Mouse (Mus musculus) small intestine, adult 2 months (tissue): ENCODE data around the gene Ndufs6. TPM values are rescaled to one million over a fixed set of nuclear protein-coding genes. Genes with fewer than 3 reads are reported as not detected.

ENCODE experiments used
- H3K27ac ChIP-seq: fragments of 200-500 bp; 2 replicates; pipeline ENCODE4 v1.5.1; 2012; ENCODE audit warnings: low read depth, low read length, control low read depth, inconsistent platforms; ENCODE audit not compliant: insufficient read depth
- H3K27me3 ChIP-seq: fragments of 200-500 bp; 2 replicates; pipeline ENCODE4 v1.6.1; 2012; ENCODE audit warnings: mild to moderate bottlenecking, moderate library complexity, low read length, inconsistent platforms; ENCODE audit not compliant: control insufficient read depth, insufficient read depth
- H3K36me3 ChIP-seq: fragments of 200-500 bp; 2 replicates; pipeline ENCODE4 v1.6.1; 2012; ENCODE audit warnings: mild to moderate bottlenecking, low read length, control low read depth, inconsistent platforms; ENCODE audit not compliant: control insufficient read depth, insufficient read depth
- H3K4me1 ChIP-seq: fragments of 200-500 bp; 2 replicates; pipeline ENCODE4 v1.6.1; 2012; ENCODE audit warnings: low read length, inconsistent platforms, mixed read lengths; ENCODE audit not compliant: control insufficient read depth, insufficient read depth, insufficient read length
- H3K4me3 ChIP-seq: fragments of 200-500 bp; 2 replicates; pipeline ENCODE4 v1.5.1; 2012; ENCODE audit warnings: low read depth, mild to moderate bottlenecking, control low read depth, inconsistent platforms, low read length, moderate library complexity
- CTCF ChIP-seq: fragments of 200-500 bp; IDR thresholded peaks from 2 replicates; pipeline ENCODE4 v1.5.1; 2012; ENCODE audit warnings: low read depth, mild to moderate bottlenecking, control low read depth, inconsistent platforms, low read length, moderate library complexity, mixed read lengths; ENCODE audit not compliant: insufficient replicate concordance, insufficient read length; ENCODE audit errors: extremely low read depth
- POLR2A ChIP-seq: fragments of 200-500 bp; IDR thresholded peaks from 2 replicates; pipeline ENCODE4 v1.6.1; 2012; ENCODE audit warnings: low read depth, mild to moderate bottlenecking, control low read depth, inconsistent platforms, low read length, moderate library complexity
- WGBS: fragments of 180-500 bp; shearing (Covaris S2); methylation state at CpG from one replicate; pipeline ENCODE4 v1.1.7; 2018; 5-methylcytosine and 5-hydroxymethylcytosine counted together
- polyA plus RNA-seq: library from polyadenylated mRNA; depleted of rRNA; stranded (reverse); fragments of >200 nt; gene quantifications from 2 replicates; pipeline ENCODE4 v1.2.3, GENCODE M21; 2012; rRNA removed

The Ndufs6 gene
- 34.5 and 57.4 TPM in 2 replicates for polyA plus RNA-seq

DNA sequence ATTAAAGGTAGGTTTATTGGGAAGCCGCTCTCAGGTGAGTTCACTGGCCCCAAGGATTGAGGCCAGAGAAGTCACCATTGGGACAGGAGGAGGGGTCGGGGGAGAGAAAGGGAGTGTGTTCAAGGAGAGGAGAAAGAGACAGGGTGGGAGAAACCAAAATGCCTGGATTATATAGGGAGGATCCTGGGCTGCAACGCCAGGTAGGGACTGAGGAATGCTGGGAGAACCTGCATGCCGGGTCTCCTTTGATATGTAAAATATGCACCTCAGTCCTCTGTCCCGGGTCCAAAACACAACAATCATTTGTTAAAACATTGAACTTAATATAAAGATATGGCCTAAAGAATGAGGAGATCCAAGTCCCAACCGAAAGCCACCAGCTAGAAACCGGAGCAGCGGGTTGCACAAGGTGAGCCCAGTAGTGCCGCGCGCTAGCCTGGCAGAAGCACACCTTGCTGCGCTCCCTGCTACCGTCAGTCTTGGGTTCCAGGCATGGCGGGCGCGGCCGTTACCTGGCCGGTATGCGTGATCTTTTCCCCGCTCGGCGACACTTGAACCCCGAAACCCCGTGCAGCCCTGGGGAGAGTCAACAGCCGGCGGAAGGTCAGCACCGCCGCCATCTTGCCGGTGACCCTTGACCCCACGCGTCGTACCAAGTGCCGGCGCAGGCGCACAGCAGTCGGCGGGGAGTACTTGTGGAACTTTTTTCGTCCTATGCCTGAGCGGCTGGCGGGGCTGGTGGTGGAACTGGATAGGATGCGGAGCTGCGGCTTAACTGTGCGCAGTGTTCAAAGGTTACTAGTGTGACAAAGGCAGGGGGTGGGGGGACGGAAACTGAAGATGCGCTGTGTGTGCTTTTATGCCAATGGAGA is at the start of gene Ndufs6, which contains the start of gene Mrpl36:
Gene Ndufs6, minus strand, starts transcription at position 716 of the 872 bp plus-strand sequence.
Gene Mrpl36, plus strand, starts transcription at position 687 of the 872 bp plus-strand sequence.
- peaks cover 8% of the 10 kb centered on the region; the same call in 1 of the 2 replicates for H3K4me1 ChIP-seq
- peaks cover 18% of the 10 kb centered on the region for H3K36me3 ChIP-seq
- peak; percentile 87 for TF ChIP-seq POLR2A
- no peak for TF ChIP-seq CTCF
- peak within 1 kb of the TSS; percentile 81 for H3K27ac ChIP-seq
- no peaks in the 10 kb centered on the region for H3K27me3 ChIP-seq
- 1% methylated on average over 45 of the region's 45 CpGs for WGBS
- H3K4me3 ChIP-seq = peak within 1 kb of the TSS; percentile 91

DNA sequence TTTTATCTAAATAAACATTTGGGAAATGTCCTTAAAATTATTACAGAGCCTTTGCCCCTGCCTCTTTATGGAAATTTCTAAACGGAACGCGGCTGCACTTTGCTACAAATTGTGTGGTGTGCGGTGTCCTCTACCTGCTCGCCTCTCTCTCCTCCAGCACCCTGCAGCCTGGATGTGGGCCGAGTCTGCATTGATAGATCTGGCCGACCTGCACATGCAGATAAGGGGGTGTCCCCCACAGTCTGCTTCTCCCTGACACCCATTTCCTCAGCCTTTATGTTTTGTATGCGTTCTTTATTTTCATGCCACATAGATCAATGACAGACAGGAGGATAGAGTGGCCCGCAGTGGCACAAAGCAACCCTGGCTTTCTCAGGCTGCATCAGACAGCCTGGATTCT is 49.3 kb upstream of the Ndufs6 start:
- no peaks in the 10 kb centered on the region for H3K4me1 ChIP-seq
- TF ChIP-seq CTCF (no peak), POLR2A (no peak)
- WGBS = 69% methylated on average over 9 of the region's 9 CpGs

DNA sequence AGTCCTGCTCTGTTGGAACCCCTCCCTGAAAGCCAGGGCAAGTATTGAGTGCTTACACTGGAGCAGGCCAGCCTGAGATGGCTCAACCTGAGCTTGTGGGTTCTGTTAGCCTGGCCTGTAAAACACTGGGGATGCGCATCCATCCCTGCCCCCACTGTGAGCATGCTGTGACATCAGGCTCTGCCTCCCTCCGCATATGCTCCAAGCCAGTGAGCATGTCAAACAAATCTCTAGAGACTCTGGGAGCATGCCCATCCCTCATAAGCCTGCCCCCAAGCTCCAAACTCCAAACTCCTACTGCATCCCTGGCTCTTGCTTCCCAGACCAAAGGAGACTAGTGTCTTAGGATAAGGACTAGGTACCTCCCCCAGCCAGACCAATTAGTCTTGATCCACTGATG is 46.3 kb upstream of the Ndufs6 start:
- Histone ChIP-seq H3K36me3 (no peaks in the 10 kb centered on the region), H3K27ac (no peak overlapping the region), H3K4me3 (no peak overlapping the region), H3K27me3 (no peaks in the 10 kb centered on the region), H3K4me1 (no peaks in the 10 kb centered on the region)
- TF ChIP-seq CTCF (no peak), POLR2A (no peak)
- 86% methylated on average over 2 of the region's 2 CpGs for WGBS

More for the DNA sequence above, 49.3 kb upstream of the Ndufs6 start:
- H3K27me3 ChIP-seq = no peaks in the 10 kb centered on the region
- H3K4me3 ChIP-seq = no peak overlapping the region
- H3K27ac ChIP-seq = no peak overlapping the region
- H3K36me3 ChIP-seq = no peaks in the 10 kb centered on the region

DNA sequence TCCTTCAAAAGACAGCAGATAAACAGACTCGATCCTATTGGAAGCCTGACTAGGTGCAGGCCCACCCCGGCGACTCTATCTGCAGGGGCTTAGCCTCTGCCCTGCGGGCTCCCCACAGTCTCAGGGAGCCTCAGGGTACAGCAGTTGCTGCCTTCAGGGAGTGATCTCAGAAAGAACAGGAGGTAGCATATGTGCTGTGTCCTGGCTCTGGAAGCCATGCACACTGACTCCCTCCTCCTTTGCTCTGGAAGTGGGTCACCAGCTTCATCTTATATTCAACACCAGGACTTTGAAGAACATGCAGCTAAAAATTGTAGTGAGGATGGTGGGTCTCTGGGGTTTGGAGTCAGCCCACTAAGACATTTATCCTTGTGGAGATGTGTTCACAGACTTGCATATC is 45.0 kb upstream of the Ndufs6 start:
- H3K27ac ChIP-seq = no peak overlapping the region
- TF ChIP-seq CTCF (no peak), POLR2A (no peak)
- WGBS = 65% methylated on average over 4 of the region's 4 CpGs

DNA sequence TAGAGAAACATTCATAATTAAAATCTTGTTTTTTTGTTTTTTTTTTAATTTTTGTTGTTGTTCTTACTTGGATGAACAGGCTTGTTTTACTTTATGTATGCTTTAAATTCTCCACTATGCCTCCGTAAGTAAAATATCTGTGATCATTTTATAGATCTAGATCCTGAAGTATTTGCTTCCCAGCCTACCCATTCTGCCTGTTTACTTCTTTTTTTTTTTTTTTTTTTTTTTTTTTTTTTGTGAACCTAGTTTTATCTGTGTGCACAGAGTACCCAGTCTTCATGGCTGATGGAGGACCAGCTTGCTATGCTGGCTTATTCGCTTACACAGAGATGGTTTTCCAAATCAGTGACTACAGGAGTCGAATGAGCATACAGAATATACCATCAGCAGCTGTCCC is 28.8 kb upstream of the Ndufs6 start:
- Histone ChIP-seq H3K36me3 (no peaks in the 10 kb centered on the region), H3K27ac (no peak overlapping the region), H3K4me3 (no peak overlapping the region), H3K27me3 (no peaks in the 10 kb centered on the region), H3K4me1 (no peaks in the 10 kb centered on the region)
- 92% methylated on average over 3 of the region's 3 CpGs for WGBS
- TF ChIP-seq POLR2A = no peak
- TF ChIP-seq CTCF = no peak

More for the DNA sequence above, 45.0 kb upstream of the Ndufs6 start:
- Histone ChIP-seq H3K4me1 (no peaks in the 10 kb centered on the region), H3K4me3 (no peak overlapping the region), H3K36me3 (no peaks in the 10 kb centered on the region), H3K27me3 (no peaks in the 10 kb centered on the region)

DNA sequence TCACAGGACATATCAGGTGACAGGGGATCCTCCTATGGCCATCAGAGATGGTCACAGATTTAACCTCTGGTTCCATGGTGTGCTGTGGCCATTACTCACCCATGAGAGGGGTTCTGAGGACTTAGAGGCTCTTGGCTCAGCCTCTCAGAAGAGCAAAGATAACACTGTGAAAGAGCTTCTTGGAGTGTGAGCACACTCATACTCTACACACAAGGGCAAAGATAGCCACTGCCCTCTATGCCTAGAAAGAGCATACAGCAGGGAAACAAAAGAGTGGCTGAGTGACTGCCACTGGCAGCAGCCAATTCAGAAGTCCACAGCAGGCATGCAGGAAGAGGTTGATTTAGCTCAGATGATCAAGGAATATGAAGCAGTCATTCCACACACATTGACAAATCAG is 24.1 kb upstream of the Ndufs6 start:
- Histone ChIP-seq H3K27me3 (no peaks in the 10 kb centered on the region), H3K36me3 (no peaks in the 10 kb centered on the region), H3K4me1 (peaks cover 11% of the 10 kb centered on the region; the same call in 1 of the 2 replicates), H3K27ac (no peak overlapping the region), H3K4me3 (no peak overlapping the region)
- TF ChIP-seq POLR2A (no peak), CTCF (no peak)

DNA sequence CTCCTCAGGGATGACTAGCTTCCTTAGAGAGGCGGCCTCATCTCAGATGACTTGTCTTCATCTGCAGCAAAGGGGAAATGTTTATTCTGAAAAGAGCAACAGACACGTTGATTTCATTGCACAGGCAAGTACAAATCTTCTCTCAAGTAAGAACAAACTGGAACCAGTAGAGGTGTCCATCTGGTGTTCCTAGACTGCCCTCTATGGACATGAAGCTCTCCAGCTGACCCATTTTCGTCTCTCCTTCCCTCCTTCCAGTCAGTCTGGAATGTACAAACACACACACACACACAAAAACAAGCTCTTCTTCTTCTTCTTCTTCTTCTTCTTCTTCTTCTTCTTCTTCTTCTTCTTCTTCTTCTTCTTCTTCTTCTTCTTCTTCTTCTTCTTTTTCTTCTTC is 23.6 kb upstream of the Ndufs6 start:
- H3K4me3 ChIP-seq = no peak overlapping the region
- no peak overlapping the region for H3K27ac ChIP-seq
- peaks cover 11% of the 10 kb centered on the region; the same call in 1 of the 2 replicates for H3K4me1 ChIP-seq
- H3K36me3 ChIP-seq = no peaks in the 10 kb centered on the region
- no peaks in the 10 kb centered on the region for H3K27me3 ChIP-seq
- WGBS = 61% methylated on average over 3 of the region's 3 CpGs
- TF ChIP-seq POLR2A (no peak), CTCF (no peak)
